Mouse (Mus musculus) heart, embryonic 14.5 days (tissue): ENCODE data around the gene Marc1. TPM values are rescaled to one million over a fixed set of nuclear protein-coding genes. Genes with fewer than 3 reads are reported as not detected.
A peak's percentile ranks its signal among the peaks of the same experiment; 100 is the strongest.

Experiments used
- ATAC-seq: fragments of 200-750 bp; cut with Nextera tagmentation; 2 replicates; pipeline ENCODE4 v1.8.0; 2017; ENCODE audit warnings: low read depth, moderate TSS enrichment; ENCODE audit not compliant: insufficient number of reproducible peaks, insufficient read depth, low FRiP score
- H3K27ac ChIP-seq, 2 experiments: fragments of 200-500 bp in 1 of 2; fragments of 300-500 bp in 1 of 2; sonication (generic) in 1 of 2; replicated peaks in 1 of 2; 2 replicates each; pipeline ENCODE4 v1.5.1; 2012 to 2014; ENCODE audit warnings: low read depth in 2 of 2, low read length in 2 of 2, control low read depth in 1 of 2, mild to moderate bottlenecking in 1 of 2, mixed read lengths in 1 of 2; ENCODE audit not compliant: control insufficient read depth in 1 of 2, insufficient read depth in 1 of 2
- H3K27me3 ChIP-seq: fragments of 300-500 bp; sonication (generic); 2 replicates; pipeline ENCODE4 v1.6.1; 2014; ENCODE audit warnings: mild to moderate bottlenecking, low read length, control low read depth; ENCODE audit not compliant: control insufficient read depth, insufficient read depth
- H3K36me3 ChIP-seq: fragments of 300-500 bp; sonication (generic); 2 replicates; pipeline ENCODE4 v1.6.1; 2014; ENCODE audit warnings: mild to moderate bottlenecking, control low read depth, low read length, mixed read lengths; ENCODE audit not compliant: control insufficient read depth, insufficient read depth
- H3K4me1 ChIP-seq, 2 experiments: fragments of 200-500 bp in 1 of 2; fragments of 300-500 bp in 1 of 2; sonication (generic) in 1 of 2; 2 replicates each; pipeline ENCODE4 v1.6.1; 2012 to 2014; ENCODE audit warnings: low read length in 2 of 2, control low read depth in 1 of 2, mixed read lengths in 1 of 2; ENCODE audit not compliant: control insufficient read depth in 2 of 2, insufficient read depth in 2 of 2
- H3K4me2 ChIP-seq: fragments of 300-500 bp; sonication (generic); 2 replicates; pipeline ENCODE4 v1.6.1; 2014; ENCODE audit warnings: mild to moderate bottlenecking, low read length
- H3K4me3 ChIP-seq, 2 experiments: fragments of 200-500 bp in 1 of 2; fragments of 300-500 bp in 1 of 2; sonication (generic) in 1 of 2; 2 replicates each; pipeline ENCODE4 v1.5.1; 2012 to 2014; ENCODE audit warnings: low read length in 2 of 2, mild to moderate bottlenecking in 2 of 2, control low read depth in 1 of 2, low read depth in 1 of 2, moderate library complexity in 1 of 2; ENCODE audit not compliant: control insufficient read depth in 1 of 2, insufficient read depth in 1 of 2
- H3K9ac ChIP-seq: fragments of 300-500 bp; sonication (generic); 2 replicates; pipeline ENCODE4 v1.6.1; 2014; ENCODE audit warnings: mild to moderate bottlenecking, low read length
- H3K9me3 ChIP-seq: fragments of 300-500 bp; sonication (generic); 2 replicates; pipeline ENCODE4 v1.6.1; 2016; ENCODE audit warnings: low read length, control low read depth; ENCODE audit not compliant: control insufficient read depth
- WGBS: fragments of 180-500 bp; shearing (Covaris S2); extraction: QIAGEN DNeasy Blood & Tissue Kit; methylation state at CpG from one replicate; pipeline ENCODE4 v1.1.7; 2014; 5-methylcytosine and 5-hydroxymethylcytosine counted together
- polyA plus RNA-seq: library from polyadenylated mRNA; unstranded; fragments of >200 nt; fragmentation: Nextera tagmentation; extraction: Ambion mirVana; gene quantifications from 2 replicates; pipeline ENCODE4 v1.2.1, GENCODE M21; 2014

The Marc1 gene
- polyA plus RNA-seq, 1 experiment from 2014 or later: not detected

GRCm38 (mm10) chr1:184775289-184775688, 35.8 kb downstream of the Marc1 start:
- no peaks in the 10 kb centered on the region for H3K27me3 ChIP-seq
- no peak overlapping the region for H3K4me2 ChIP-seq
- peaks cover 7 to 12% of the 10 kb centered on the region in 2 experiments for H3K4me1 ChIP-seq
- H3K9me3 ChIP-seq: no peaks in the 10 kb centered on the region
- H3K36me3 ChIP-seq: no peaks in the 10 kb centered on the region
- no peak overlapping the region for H3K4me3 ChIP-seq
- no peak overlapping the region for H3K9ac ChIP-seq
- ATAC-seq: no peak
- H3K27ac ChIP-seq: no peak overlapping the region
- 64% methylated on average over 8 of the region's 9 CpGs for WGBS

GRCm38 (mm10) chr1:184771891-184772249, 39.2 kb downstream of the Marc1 start:
- Histone ChIP-seq H3K27ac (peak overlapping the region in 1 of 2 experiments; percentile 20; a peak in 1 of 4 replicates), H3K27me3 (no peaks in the 10 kb centered on the region), H3K36me3 (no peaks in the 10 kb centered on the region), H3K4me2 (peak overlapping the region; percentile 59), H3K9ac (no peak overlapping the region), H3K9me3 (no peaks in the 10 kb centered on the region), H3K4me1 (peaks cover 7 to 12% of the 10 kb centered on the region in 2 experiments), H3K4me3 (0 out of 4 replicates have a peak overlapping the region, but pooled peaks of 1 of the 2 experiments have one; percentile 2)
- WGBS: 9% methylated on average over 9 of the region's 9 CpGs
- ATAC-seq: no peak

- H3K4me2 ChIP-seq: peak overlapping the region; percentile 59
These were observed 39.8 kb downstream of the Marc1 start for GRCm38 (mm10) chr1:184771202-184771890.

GRCm38 (mm10) chr1:184763866-184764265, 47.2 kb downstream of the Marc1 start:
- no peaks in the 10 kb centered on the region for H3K36me3 ChIP-seq
- 49% methylated on average over 3 of the region's 3 CpGs for WGBS
- H3K9ac ChIP-seq: no peak overlapping the region
- no peaks in the 10 kb centered on the region for H3K27me3 ChIP-seq
- ATAC-seq: no peak
- no peaks in the 10 kb centered on the region for H3K9me3 ChIP-seq
- H3K4me1 ChIP-seq: no peaks in the 10 kb centered on the region
- no peak overlapping the region for H3K4me3 ChIP-seq
- no peak overlapping the region for H3K27ac ChIP-seq
- no peak overlapping the region for H3K4me2 ChIP-seq

More at GRCm38 (mm10) chr1:184771202-184771890, 39.8 kb downstream of the Marc1 start:
- Histone ChIP-seq H3K36me3 (no peaks in the 10 kb centered on the region), H3K9me3 (no peaks in the 10 kb centered on the region), H3K9ac (no peak overlapping the region), H3K4me1 (peaks cover 7 to 12% of the 10 kb centered on the region in 2 experiments), H3K27ac (peak overlapping the region; percentile 20 to 62; a peak in 3 of 4 replicates), H3K4me3 (peak overlapping the region; percentile 2 to 19; a peak in 3 of 4 replicates), H3K27me3 (no peaks in the 10 kb centered on the region)
- ATAC-seq: peak; percentile 69; the same call in 1 of the 2 replicates
- 6% methylated on average over 18 of the region's 18 CpGs for WGBS

- WGBS: 61% methylated on average over 5 of the region's 5 CpGs
These were observed 48.2 kb downstream of the Marc1 start for GRCm38 (mm10) chr1:184762941-184763340.

GRCm38 (mm10) chr1:184761988-184762387, 49.1 kb downstream of the Marc1 start:
- no peak overlapping the region for H3K27ac ChIP-seq
- 72% methylated on average over 4 of the region's 4 CpGs for WGBS
- H3K4me3 ChIP-seq: no peak overlapping the region
- H3K4me1 ChIP-seq: no peaks in the 10 kb centered on the region
- no peaks in the 10 kb centered on the region for H3K9me3 ChIP-seq
- no peaks in the 10 kb centered on the region for H3K36me3 ChIP-seq
- H3K27me3 ChIP-seq: no peaks in the 10 kb centered on the region
- ATAC-seq: no peak
- no peak overlapping the region for H3K9ac ChIP-seq
- no peak overlapping the region for H3K4me2 ChIP-seq

More at GRCm38 (mm10) chr1:184762941-184763340, 48.2 kb downstream of the Marc1 start:
- no peak for ATAC-seq
- no peaks in the 10 kb centered on the region for H3K36me3 ChIP-seq
- H3K4me1 ChIP-seq: no peaks in the 10 kb centered on the region
- H3K9me3 ChIP-seq: no peaks in the 10 kb centered on the region
- no peak overlapping the region for H3K4me2 ChIP-seq
- no peak overlapping the region for H3K4me3 ChIP-seq
- no peak overlapping the region for H3K27ac ChIP-seq
- no peaks in the 10 kb centered on the region for H3K27me3 ChIP-seq
- no peak overlapping the region for H3K9ac ChIP-seq

- Histone ChIP-seq H3K27ac (no peak overlapping the region), H3K36me3 (no peaks in the 10 kb centered on the region), H3K9ac (no peak overlapping the region), H3K4me3 (no peak overlapping the region), H3K4me2 (no peak overlapping the region), H3K27me3 (no peaks in the 10 kb centered on the region), H3K9me3 (no peaks in the 10 kb centered on the region), H3K4me1 (peaks cover 14 to 20% of the 10 kb centered on the region in 2 experiments)
- no peak for ATAC-seq
- 78% methylated on average over 5 of the region's 5 CpGs for WGBS
These were observed 58.4 kb downstream of the Marc1 start for GRCm38 (mm10) chr1:184752671-184753070.
